Mouse (Mus musculus): ENCODE results near the gene Nat8f1.
"Not testable (repeated sequence)": the region's sequence is repeated elsewhere in the genome, so short reads cannot be mapped to it uniquely, and the experiment has no call there.

Gene Nat8f1

DNA sequence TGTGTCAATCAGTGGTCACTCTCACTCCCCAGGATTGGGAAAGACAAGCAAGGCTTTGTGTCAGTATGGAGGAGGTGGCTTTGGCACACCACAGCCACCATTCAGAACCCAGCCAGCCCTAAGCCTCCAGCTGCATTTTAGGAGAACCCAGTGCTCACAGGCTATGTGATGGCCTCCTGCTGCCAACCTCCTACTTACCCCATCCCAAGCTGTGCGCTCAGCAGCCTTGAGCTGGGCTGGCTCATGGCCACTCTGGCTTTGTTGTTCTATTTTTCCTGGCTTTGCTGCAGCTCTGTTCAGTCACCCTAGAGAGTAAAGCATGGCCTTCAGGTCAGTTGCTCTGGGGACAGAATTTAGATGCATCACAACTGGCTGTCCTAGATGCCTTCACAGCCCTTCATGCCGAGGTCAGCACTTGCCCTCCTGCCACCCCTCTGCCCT is 8.6 kb downstream of the Nat8f1 start:
- not testable (repeated sequence) for DNase-seq (ENCODE audit: low spot score)

DNA sequence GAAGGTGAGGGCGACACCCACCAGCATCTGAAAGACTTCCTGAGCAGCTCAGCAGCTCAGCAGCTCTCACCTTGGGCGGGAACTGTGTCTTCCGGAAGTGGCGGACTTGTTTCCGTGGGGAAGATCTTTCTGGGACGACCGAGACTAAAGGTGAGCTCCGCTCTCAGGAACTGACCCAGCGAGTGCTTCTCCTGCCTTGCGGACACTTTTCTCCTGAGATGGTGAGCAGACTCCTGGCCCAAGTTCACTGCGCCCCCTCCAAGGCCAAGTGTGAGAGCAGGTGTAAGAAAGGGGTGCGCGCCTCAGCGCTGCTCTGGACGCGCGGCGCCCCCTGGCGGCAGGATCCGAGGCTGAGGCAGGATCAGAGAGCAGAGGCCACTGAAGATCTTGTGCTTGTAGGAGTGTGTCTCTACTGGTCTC is 10.8 kb downstream of the Nat8f1 start, which contains the start of gene Nat8f4:
TSS of gene Nat8f4 (minus strand) at position 243 of the 420 bp plus-strand sequence.
- DNase-seq (ENCODE audit: low spot score): peak; percentile 34

DNA sequence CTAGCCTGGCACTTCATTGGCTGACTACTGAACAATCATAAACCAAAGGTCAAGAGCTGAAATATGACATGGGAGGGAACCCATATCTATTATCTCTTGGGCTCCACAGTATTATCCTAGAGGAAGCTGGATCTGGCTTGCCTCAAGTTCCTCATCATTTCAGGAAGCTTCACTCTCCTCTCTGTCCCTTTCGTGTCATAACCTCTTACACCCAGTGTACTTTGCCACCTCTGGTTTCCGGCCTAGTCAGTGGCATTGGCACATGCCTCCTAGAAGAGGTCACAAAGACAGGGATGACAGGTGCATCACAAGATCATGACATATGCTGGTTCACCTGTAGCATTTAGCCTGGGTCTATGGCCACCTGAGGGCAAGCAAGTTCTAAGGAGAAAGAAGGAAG is 13.2 kb downstream of the Nat8f1 start:
- no peak for DNase-seq (ENCODE audit: low spot score)

GRCm38 (mm10) chr6:85898596-85899475 is 16.7 kb downstream of the Nat8f1 start:
- DNase-seq (ENCODE audit: low spot score): not testable (repeated sequence)

- not testable (repeated sequence) for DNase-seq (ENCODE audit: low spot score)
Observed at GRCm38 (mm10) chr6:85895061-85895648, 20.3 kb downstream of the Nat8f1 start.

GRCm38 (mm10) chr6:85888961-85889360 is 26.5 kb downstream of the Nat8f1 start:
- DNase-seq (ENCODE audit: low spot score): no peak

DNA sequence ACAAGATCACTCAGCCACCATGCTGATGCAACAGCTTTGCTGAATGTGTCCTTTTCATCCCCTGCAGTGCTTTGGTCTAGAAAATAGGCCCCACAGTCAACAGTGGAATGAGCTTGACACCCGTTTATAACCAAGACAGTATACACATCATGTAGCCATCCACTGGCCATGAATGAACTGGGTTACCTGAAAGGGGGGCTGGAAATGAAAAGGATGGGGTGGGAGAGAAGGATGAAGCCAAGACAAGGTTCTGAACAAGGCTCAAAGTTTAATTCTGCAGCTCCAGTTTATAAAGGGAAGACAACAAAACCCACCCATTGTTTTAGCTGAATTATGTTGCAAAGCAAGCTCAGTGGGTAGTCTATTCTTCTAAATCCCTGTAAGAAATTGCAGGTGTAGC is 31.2 kb downstream of the Nat8f1 start:
- DNase-seq (ENCODE audit: low spot score): no peak

DNA sequence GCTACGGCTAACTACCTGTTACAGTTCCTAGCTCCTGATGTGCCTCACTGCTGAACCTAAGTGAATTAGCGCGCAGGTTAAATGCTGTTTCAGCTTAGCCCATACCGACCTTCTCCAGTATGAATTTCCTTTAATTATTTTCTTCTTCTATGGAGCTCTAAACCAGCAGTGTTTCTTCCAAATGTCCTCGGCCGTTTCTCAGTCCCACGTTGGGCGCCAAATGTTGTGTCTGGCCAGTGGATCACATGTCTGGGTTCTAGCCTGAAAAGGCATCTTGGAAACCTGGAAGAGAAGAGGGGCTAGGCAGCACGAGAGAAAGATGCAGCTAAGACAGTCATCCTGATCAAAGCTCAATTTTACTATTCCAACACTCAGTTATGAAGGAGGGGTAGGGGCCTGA is 32.2 kb downstream of the Nat8f1 start:
- not testable (repeated sequence) for DNase-seq (ENCODE audit: low spot score)

DNA sequence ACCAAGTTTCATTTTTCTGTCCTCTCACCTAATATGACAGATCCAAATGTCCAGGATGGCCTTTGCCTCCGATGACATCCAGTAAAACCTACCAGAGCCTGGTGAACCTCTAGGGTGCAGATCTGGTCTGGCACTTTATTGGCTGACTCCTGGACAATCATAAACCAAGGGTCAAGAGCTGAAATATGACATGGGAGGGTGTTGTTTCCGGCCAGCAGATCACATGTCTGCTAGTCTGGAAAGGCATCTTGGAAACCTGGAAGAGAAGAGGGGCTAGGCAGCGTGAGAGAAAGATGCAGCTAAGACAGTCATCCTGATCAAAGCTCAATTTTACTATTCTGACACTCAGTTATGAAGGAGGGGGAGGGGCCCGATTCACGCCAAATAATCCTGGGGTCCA is 46.5 kb downstream of the Nat8f1 start, which contains the start of gene Nat8f2:
TSS of gene Nat8f2 (minus strand) at position 153 of the 400 bp plus-strand sequence.
- not testable (repeated sequence) for DNase-seq (ENCODE audit: low spot score)

DNA sequence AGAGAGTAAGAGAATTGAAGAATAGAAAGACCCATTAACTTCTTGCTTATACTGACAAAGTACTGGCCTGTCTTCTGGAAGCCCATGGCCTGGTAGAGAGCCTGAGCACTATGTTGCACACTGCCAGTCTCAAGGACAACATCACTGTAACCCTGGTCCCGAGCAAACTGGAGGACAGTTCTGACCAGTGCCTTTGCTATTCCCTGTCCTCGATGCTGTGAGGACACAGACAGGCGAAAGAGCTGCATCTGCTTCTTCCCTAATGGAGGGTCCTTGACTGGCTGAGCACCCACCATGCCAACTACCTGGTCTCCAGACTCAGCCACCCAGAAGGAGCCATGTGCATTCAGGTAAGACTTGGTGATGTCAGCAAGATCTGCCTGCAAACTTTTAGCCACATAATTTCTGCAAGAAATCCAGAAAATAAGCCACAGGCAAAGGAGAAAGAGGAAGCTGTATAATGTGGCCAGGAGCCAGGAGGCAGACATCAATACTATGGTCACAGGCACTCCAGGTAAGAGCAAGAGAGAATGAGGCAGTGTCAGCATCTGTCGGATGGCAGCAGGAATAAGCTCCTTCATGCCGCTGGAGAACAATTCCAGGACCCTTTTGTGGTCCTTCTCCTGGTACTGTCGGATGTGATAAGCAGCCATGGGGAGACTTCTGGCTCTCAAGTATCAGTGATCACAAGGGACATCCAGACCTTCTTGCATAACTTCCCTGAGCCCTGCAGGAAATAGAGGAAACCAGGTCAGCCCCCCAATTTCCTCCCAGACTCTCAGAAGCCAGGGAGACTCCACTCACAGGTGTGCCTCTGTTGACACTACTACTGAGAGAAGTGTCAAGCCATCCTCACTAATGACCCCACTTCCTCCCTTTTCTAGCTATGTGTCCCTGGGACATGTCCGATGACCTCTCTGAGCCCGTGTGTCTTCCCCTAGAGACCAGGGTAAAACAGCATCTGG is 47.5 kb downstream of the Nat8f1 start:
- DNase-seq (ENCODE audit: low spot score): no peak

GRCm38 (mm10) chr6:85866995-85867394 is 48.5 kb downstream of the Nat8f1 start:
- DNase-seq (ENCODE audit: low spot score): not testable (repeated sequence)

GRCm38 (mm10) chr6:85866166-85866565 is 49.3 kb downstream of the Nat8f1 start:
- DNase-seq (ENCODE audit: low spot score): not testable (repeated sequence)

GRCm38 (mm10) chr6:85864900-85865639 is 50.4 kb downstream of the Nat8f1 start:
- DNase-seq (ENCODE audit: low spot score): not testable (repeated sequence)

DNA sequence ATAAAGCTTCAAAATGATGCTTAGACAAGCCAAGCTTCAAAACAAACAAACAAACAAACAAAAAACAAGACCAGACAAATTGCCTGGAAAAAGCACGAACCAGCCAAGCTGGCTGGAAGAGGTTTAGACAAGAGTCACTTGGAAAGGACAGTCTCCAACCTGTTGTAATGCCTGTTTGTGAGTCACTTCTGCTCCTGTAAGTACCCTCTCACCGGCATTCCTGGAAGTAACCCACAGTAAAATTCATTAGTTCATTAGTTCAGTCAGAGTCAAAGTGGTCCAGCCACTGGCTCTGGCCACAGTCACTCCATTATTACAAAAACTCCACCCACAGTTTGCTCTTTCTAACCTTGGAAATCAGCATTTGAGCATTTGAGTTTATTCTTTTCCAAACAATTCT is 51.6 kb downstream of the Nat8f1 start:
- DNase-seq (ENCODE audit: low spot score): no peak

DNA sequence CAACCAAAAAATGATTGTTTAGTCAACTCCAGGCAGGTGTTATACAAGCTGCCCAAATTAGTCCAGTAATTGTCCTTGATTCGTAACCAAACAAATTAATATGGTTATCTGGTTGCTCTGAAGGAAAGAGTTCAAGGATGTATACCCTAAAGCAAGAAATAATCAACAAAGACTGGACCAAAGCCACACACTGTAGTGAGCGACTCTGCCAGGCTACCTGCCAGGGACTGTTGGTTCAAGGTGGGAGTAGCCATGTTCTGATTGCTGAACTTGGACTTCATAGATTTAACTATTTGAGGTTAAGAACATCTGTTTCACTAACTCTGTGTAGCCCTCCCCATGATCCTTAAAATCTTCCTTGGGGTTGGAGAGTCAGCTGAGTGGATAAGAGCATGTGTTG is 52.4 kb downstream of the Nat8f1 start:
- no peak for DNase-seq (ENCODE audit: low spot score)

DNA sequence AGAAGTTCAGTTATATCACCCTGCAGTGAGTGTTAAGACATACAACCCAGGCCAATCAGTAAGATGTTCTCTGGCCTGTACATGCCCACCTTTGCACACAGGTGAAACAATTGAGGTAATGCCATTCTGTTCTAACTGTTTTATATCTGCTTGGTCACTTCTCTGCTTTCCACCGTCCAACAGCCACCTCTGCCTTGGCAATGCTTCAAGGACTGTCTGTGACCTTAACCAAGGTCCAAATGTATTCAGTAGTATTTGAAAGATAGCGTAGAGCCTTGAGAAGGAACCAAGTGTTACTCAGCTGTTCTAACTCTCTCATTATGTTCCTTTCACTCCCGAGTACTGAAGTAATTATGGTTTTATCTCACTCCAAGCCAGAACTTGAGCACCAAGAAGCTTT is 52.9 kb downstream of the Nat8f1 start:
- no peak for DNase-seq (ENCODE audit: low spot score)

DNA sequence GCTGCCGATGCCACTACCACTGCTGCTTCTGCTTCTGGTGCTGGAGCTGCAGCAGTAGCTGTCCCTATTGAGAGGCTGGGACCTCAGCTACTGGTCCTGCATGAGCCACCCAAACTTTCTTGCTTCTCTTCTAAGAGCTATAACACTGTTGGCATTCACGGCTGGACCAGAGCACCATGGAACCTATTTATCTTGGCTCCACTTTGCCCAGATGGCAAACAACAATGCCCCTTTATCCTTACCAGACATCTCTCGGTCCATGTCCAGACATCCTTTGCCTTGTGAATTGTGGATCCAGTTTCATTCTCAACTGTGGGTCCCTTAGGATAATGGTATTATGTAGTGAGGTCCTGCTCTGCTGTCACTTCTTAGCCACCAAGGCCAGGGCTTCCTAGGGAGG is 54.2 kb downstream of the Nat8f1 start:
- no peak for DNase-seq (ENCODE audit: low spot score)
